Mouse (Mus musculus) erythroblast, embryonic 14.5 days (primary cell): ENCODE measurements around the gene Sox2.

ENCODE experiments used
- GATA1 ChIP-seq: IDR thresholded peaks from 2 replicates; pipeline ENCODE4 v1.6.1; 2012; ENCODE audit warnings: low read length, inconsistent platforms, mixed read lengths
- TAL1 ChIP-seq: IDR thresholded peaks from 3 replicates; pipeline ENCODE4 v1.6.1; 2012; ENCODE audit warnings: low read length, inconsistent platforms, mixed read lengths

GRCm38 (mm10) chr3:34630031-34630430, 20.2 kb upstream of the Sox2 start:
- TF ChIP-seq GATA1 = no peak
- no peak for TF ChIP-seq TAL1
